Mouse (Mus musculus) embryonic facial prominence, embryonic 10.5 days (tissue): ENCODE measurements around the gene Usp8. TPM values are rescaled to one million over a fixed set of nuclear protein-coding genes. Genes with fewer than 3 reads are reported as not detected.
A peak's percentile ranks its signal among the peaks of the same experiment; 100 is the strongest.

Source experiments
- DNase-seq: peaks from one replicate; pipeline ENCODE4 v3.0.0-alpha.2; 2017; ENCODE audit warnings: low spot score
- H3K27ac ChIP-seq: fragments of 300-500 bp; sonication (generic); replicated peaks from 2 replicates; pipeline ENCODE4 v1.5.1; 2016; ENCODE audit warnings: mild to moderate bottlenecking
- H3K27me3 ChIP-seq: fragments of 300-500 bp; sonication (generic); replicated peaks from 2 replicates; pipeline ENCODE4 v1.6.1; 2016; ENCODE audit warnings: low read depth, mild to moderate bottlenecking; ENCODE audit not compliant: poor library complexity, severe bottlenecking
- H3K36me3 ChIP-seq: fragments of 300-500 bp; sonication (generic); replicated peaks from 2 replicates; pipeline ENCODE4 v1.6.1; 2016; ENCODE audit warnings: mild to moderate bottlenecking, moderate library complexity
- H3K4me1 ChIP-seq: fragments of 300-500 bp; sonication (generic); 2 replicates; pipeline ENCODE4 v1.6.1; 2016
- H3K4me3 ChIP-seq: fragments of 300-500 bp; sonication (generic); 2 replicates; pipeline ENCODE4 v1.5.1; 2016; ENCODE audit warnings: mild to moderate bottlenecking, moderate library complexity
- H3K9me3 ChIP-seq: fragments of 300-500 bp; sonication (generic); 2 replicates; pipeline ENCODE4 v1.6.1; 2016; ENCODE audit warnings: mild to moderate bottlenecking
- WGBS: fragments of 180-500 bp; shearing (Covaris S2); methylation state at CpG from one replicate; pipeline ENCODE4 v1.1.7; 2016; 5-methylcytosine and 5-hydroxymethylcytosine counted together
- polyA plus RNA-seq: library from polyadenylated mRNA; unstranded; fragments of >200 nt; fragmentation: Nextera tagmentation; extraction: Ambion mirVana; gene quantifications from 2 replicates; pipeline ENCODE4 v1.2.1, GENCODE M21; 2016

Usp8 gene
- polyA plus RNA-seq, 1 experiment from 2014 or later: 44.0 TPM

- no peaks in the 10 kb centered on the region for H3K27me3 ChIP-seq
- 78% methylated on average over 3 of the region's 3 CpGs for WGBS
- H3K9me3 ChIP-seq: no peaks in the 10 kb centered on the region
- no peak overlapping the region for H3K27ac ChIP-seq
- H3K4me1 ChIP-seq: no peaks in the 10 kb centered on the region
- DNase-seq: no peak
- no peak overlapping the region for H3K4me3 ChIP-seq
- H3K36me3 ChIP-seq: peaks cover 5% of the 10 kb centered on the region
Measured at GRCm38 (mm10) chr2:126691290-126691689, 15.8 kb upstream of the Usp8 start.

- Histone ChIP-seq H3K9me3 (no peaks in the 10 kb centered on the region), H3K4me1 (no peaks in the 10 kb centered on the region), H3K27ac (no peak overlapping the region), H3K4me3 (no peak overlapping the region), H3K27me3 (no peaks in the 10 kb centered on the region), H3K36me3 (no peaks in the 10 kb centered on the region)
- DNase-seq: no peak
- WGBS: 83% methylated on average over 6 of the region's 6 CpGs
Measured at GRCm38 (mm10) chr2:126695285-126695684, 11.8 kb upstream of the Usp8 start.

- WGBS: under 1% methylated on average over 23 of the region's 23 CpGs
- Histone ChIP-seq H3K9me3 (no peaks in the 10 kb centered on the region), H3K36me3 (peaks cover 3% of the 10 kb centered on the region; the same call in 1 of the 2 replicates), H3K27me3 (peaks cover 7% of the 10 kb centered on the region; the same call in 1 of the 2 replicates), H3K4me3 (peak overlapping the region; percentile 94), H3K4me1 (peaks cover 10% of the 10 kb centered on the region), H3K27ac (peak overlapping the region; percentile 91)
- DNase-seq: no peak
Measured at GRCm38 (mm10) chr2:126707438-126707779, 281 bp downstream of the Usp8 start.

- H3K27me3 ChIP-seq: peaks cover 7% of the 10 kb centered on the region; the same call in 1 of the 2 replicates
- H3K4me1 ChIP-seq: peaks cover 10% of the 10 kb centered on the region
- H3K36me3 ChIP-seq: peaks cover 3% of the 10 kb centered on the region; the same call in 1 of the 2 replicates
- no peak for DNase-seq
- H3K27ac ChIP-seq: no peak overlapping the region
- WGBS: 89% methylated on average over 4 of the region's 4 CpGs
- peak overlapping the region; percentile 94 for H3K4me3 ChIP-seq
- H3K9me3 ChIP-seq: no peaks in the 10 kb centered on the region
Measured at GRCm38 (mm10) chr2:126708361-126708760, 1.2 kb downstream of the Usp8 start.

- Histone ChIP-seq H3K9me3 (no peaks in the 10 kb centered on the region), H3K4me1 (peaks cover 10% of the 10 kb centered on the region), H3K27me3 (no peaks in the 10 kb centered on the region), H3K27ac (no peak overlapping the region), H3K4me3 (no peak overlapping the region), H3K36me3 (peaks cover 17% of the 10 kb centered on the region)
- no peak for DNase-seq
- 95% methylated on average over 5 of the region's 5 CpGs for WGBS
Measured at GRCm38 (mm10) chr2:126712526-126712925, 5.4 kb downstream of the Usp8 start.

- H3K27me3 ChIP-seq: no peaks in the 10 kb centered on the region
- H3K27ac ChIP-seq: no peak overlapping the region
- DNase-seq: no peak
- no peaks in the 10 kb centered on the region for H3K9me3 ChIP-seq
- H3K4me3 ChIP-seq: no peak overlapping the region
- H3K4me1 ChIP-seq: peaks cover 8% of the 10 kb centered on the region
- H3K36me3 ChIP-seq: peaks cover 18% of the 10 kb centered on the region
Measured at GRCm38 (mm10) chr2:126712950-126713349, 5.8 kb downstream of the Usp8 start.

- Histone ChIP-seq H3K4me3 (no peak overlapping the region), H3K9me3 (no peaks in the 10 kb centered on the region), H3K27ac (no peak overlapping the region), H3K36me3 (peaks cover 78% of the 10 kb centered on the region), H3K4me1 (no peaks in the 10 kb centered on the region), H3K27me3 (no peaks in the 10 kb centered on the region)
- WGBS: 96% methylated on average over 4 of the region's 4 CpGs
- DNase-seq: no peak
Measured at GRCm38 (mm10) chr2:126729207-126729606, 22.1 kb downstream of the Usp8 start.

GRCm38 (mm10) chr2:126730502-126730901, 23.4 kb downstream of the Usp8 start:
- Histone ChIP-seq H3K4me1 (no peaks in the 10 kb centered on the region), H3K27ac (no peak overlapping the region), H3K27me3 (no peaks in the 10 kb centered on the region), H3K9me3 (no peaks in the 10 kb centered on the region), H3K36me3 (peaks cover 86% of the 10 kb centered on the region), H3K4me3 (no peak overlapping the region)
- no peak for DNase-seq
- WGBS: 89% methylated on average over 2 of the region's 2 CpGs

GRCm38 (mm10) chr2:126735339-126736073, 28.4 kb downstream of the Usp8 start:
- Histone ChIP-seq H3K4me1 (no peaks in the 10 kb centered on the region), H3K27me3 (no peaks in the 10 kb centered on the region), H3K36me3 (peaks cover 89% of the 10 kb centered on the region), H3K27ac (no peak overlapping the region), H3K4me3 (no peak overlapping the region), H3K9me3 (no peaks in the 10 kb centered on the region)
- 91% methylated on average over 6 of the region's 6 CpGs for WGBS
- DNase-seq: no peak

GRCm38 (mm10) chr2:126740314-126740713, 33.2 kb downstream of the Usp8 start:
- H3K4me1 ChIP-seq: no peaks in the 10 kb centered on the region
- no peak overlapping the region for H3K27ac ChIP-seq
- no peak overlapping the region for H3K4me3 ChIP-seq
- H3K36me3 ChIP-seq: peaks cover 91% of the 10 kb centered on the region
- no peaks in the 10 kb centered on the region for H3K27me3 ChIP-seq
- no peak for DNase-seq
- WGBS: 94% methylated on average over 2 of the region's 2 CpGs
- H3K9me3 ChIP-seq: no peaks in the 10 kb centered on the region

GRCm38 (mm10) chr2:126743389-126743788, 36.3 kb downstream of the Usp8 start:
- no peak overlapping the region for H3K27ac ChIP-seq
- no peak for DNase-seq
- 86% methylated on average over 5 of the region's 5 CpGs for WGBS

GRCm38 (mm10) chr2:126755664-126756063, 48.5 kb downstream of the Usp8 start:
- no peak for DNase-seq
- Histone ChIP-seq H3K36me3 (peaks cover 98% of the 10 kb centered on the region), H3K4me3 (no peak overlapping the region), H3K4me1 (no peaks in the 10 kb centered on the region), H3K27ac (no peak overlapping the region), H3K9me3 (no peaks in the 10 kb centered on the region), H3K27me3 (no peaks in the 10 kb centered on the region)
- WGBS: 96% methylated on average over 6 of the region's 6 CpGs

More at GRCm38 (mm10) chr2:126743389-126743788, 36.3 kb downstream of the Usp8 start:
- Histone ChIP-seq H3K4me1 (no peaks in the 10 kb centered on the region), H3K36me3 (peaks cover 94% of the 10 kb centered on the region), H3K27me3 (no peaks in the 10 kb centered on the region), H3K4me3 (no peak overlapping the region), H3K9me3 (no peaks in the 10 kb centered on the region)

- Histone ChIP-seq H3K4me1 (no peaks in the 10 kb centered on the region), H3K27me3 (no peaks in the 10 kb centered on the region), H3K9me3 (no peaks in the 10 kb centered on the region), H3K4me3 (no peak overlapping the region), H3K27ac (no peak overlapping the region), H3K36me3 (peaks cover 98% of the 10 kb centered on the region)
- WGBS: 92% methylated on average over 7 of the region's 7 CpGs
- no peak for DNase-seq
Measured at GRCm38 (mm10) chr2:126759351-126759750, 52.2 kb downstream of the Usp8 start.
